Mouse (Mus musculus): Measurements from ENCODE around the gene Smco1. TPM values are rescaled to one million over a fixed set of nuclear protein-coding genes. Genes with fewer than 3 reads are reported as not detected.
"Not testable (repeated sequence)": the region's sequence is repeated elsewhere in the genome, so short reads cannot be mapped to it uniquely, and the experiment has no call there.

Gene Smco1
- total RNA-seq, 2 experiments from 2014 or later: not detected

- intact Hi-C loops (cut with DNase I): loop anchor here (10.0 kb wide), 1 partner anchor 315 kb away; no protein-coding TSS in a partner anchor
- DNase-seq (ENCODE audit: extremely low spot score in 1 of 2, low spot score in 2 of 2): not testable (repeated sequence)
Measured at GRCm38 (mm10) chr16:32299617-32300016, 28.3 kb downstream of the Smco1 start.

- intact Hi-C loops (cut with DNase I): no loop called here
- no peak for DNase-seq (ENCODE audit: extremely low spot score in 1 of 2, low spot score in 2 of 2)
Measured at GRCm38 (mm10) chr16:32303046-32303445, 31.8 kb downstream of the Smco1 start.

GRCm38 (mm10) chr16:32303886-32304285 is 32.6 kb downstream of the Smco1 start:
- no peak for DNase-seq (ENCODE audit: extremely low spot score in 1 of 2, low spot score in 2 of 2)
- intact Hi-C loops (cut with DNase I): no loop called here

GRCm38 (mm10) chr16:32311970-32312369 is 40.7 kb downstream of the Smco1 start:
- no peak for DNase-seq (ENCODE audit: extremely low spot score in 1 of 2, low spot score in 2 of 2)
- intact Hi-C loops (cut with DNase I): no loop called here

GRCm38 (mm10) chr16:32312386-32312785 is 41.1 kb downstream of the Smco1 start:
- intact Hi-C loops (cut with DNase I): no loop called here
- DNase-seq (ENCODE audit: extremely low spot score in 1 of 2, low spot score in 2 of 2): no peak

- DNase-seq (ENCODE audit: extremely low spot score in 1 of 2, low spot score in 2 of 2): no peak
- intact Hi-C loops (cut with DNase I): no loop called here
Measured at GRCm38 (mm10) chr16:32312859-32313258, 41.6 kb downstream of the Smco1 start.

- intact Hi-C loops (cut with DNase I): no loop called here
- no peak for DNase-seq (ENCODE audit: extremely low spot score in 1 of 2, low spot score in 2 of 2)
Measured at GRCm38 (mm10) chr16:32316601-32317000, 45.3 kb downstream of the Smco1 start.

- DNase-seq (ENCODE audit: extremely low spot score in 1 of 2, low spot score in 2 of 2): no peak
- intact Hi-C loops (cut with DNase I): no loop called here
Measured at GRCm38 (mm10) chr16:32323953-32324352, 52.7 kb downstream of the Smco1 start.

Small RNA genes lying within 50 kb of the gene (microRNA-seq; reads per million reads assigned to microRNA genes)
- not detected for gene Mir1946a

Other genes with a start within 250 kb of the Smco1 start
- 10 to 100 TPM; 29.0 to 30.5 TPM for gene Pak2, start 192.1 kb upstream of the Smco1 start, total RNA-seq (2021)
- 10 to 100 TPM; 27.7 to 33.5 TPM for gene Pigx, start 171.7 kb upstream of the Smco1 start, total RNA-seq (2021)
- 10 to 100 TPM; 59.0 to 63.1 TPM for gene Cep19, start 171.7 kb upstream of the Smco1 start, total RNA-seq (2021)
- 10 to 100 TPM in 1 of 2 experiments, 1 to 10 TPM in 1; 7.3 to 10.3 TPM for gene Nrros, start 105.9 kb upstream of the Smco1 start, total RNA-seq (2021)
- not detected for gene Bex6, start 91.6 kb upstream of the Smco1 start, total RNA-seq (2021)
- gene Fbxo45, start 24.3 kb upstream of the Smco1 start, total RNA-seq (2021): 10 to 100 TPM; 39.7 to 39.8 TPM
- gene Wdr53, start 24.2 kb upstream of the Smco1 start, total RNA-seq (2021): 10 to 100 TPM; 11.3 to 13.3 TPM
- gene Rnf168, start 6.0 kb downstream of the Smco1 start, total RNA-seq (2021): 10 to 100 TPM; 29.6 to 34.4 TPM
- 10 to 100 TPM; 52.5 to 59.5 TPM for gene Ubxn7, start 60.8 kb downstream of the Smco1 start, total RNA-seq (2021)
- under 1 TPM in 1 of 2 experiments, not detected in 1; 0.28 TPM for gene Tm4sf19, start 129.0 kb downstream of the Smco1 start, total RNA-seq (2021)
- gene Tctex1d2, start 148.2 kb downstream of the Smco1 start, total RNA-seq (2021): 10 to 100 TPM; 13.9 to 16.1 TPM
- gene Pcyt1a, start 159.5 kb downstream of the Smco1 start, total RNA-seq (2021): 10 to 100 TPM; 44.1 to 44.3 TPM
- gene Slc51a, start 216.4 kb downstream of the Smco1 start, total RNA-seq (2021): not detected
- gene Zdhhc19, start 224.8 kb downstream of the Smco1 start, total RNA-seq (2021): not detected

All from left cerebral cortex, postnatal 10 days (tissue).